Mouse (Mus musculus) layer of hippocampus, postnatal 10 days (tissue): ENCODE measurements around the gene Hoxa9. TPM values are rescaled to one million over a fixed set of nuclear protein-coding genes. Genes with fewer than 3 reads are reported as not detected.

Experiments
- DNase-seq, 2 experiments: peaks; one replicate each; pipeline ENCODE4 v3.0.0; 2021; ENCODE audit warnings: low spot score in 2 of 2
- long read RNA-seq: library from polyadenylated mRNA; stranded (forward); transcript quantifications from one replicate; pipeline ENCODE4 v2.0.0, GENCODE M21; 2023
- total RNA-seq, 2 experiments: library from RNA; stranded (reverse); gene quantifications; 2 replicates each; pipeline ENCODE4 v1.2.3; 2021

The Hoxa9 gene
- not detected for total RNA-seq
- long read RNA-seq = 0 reads

GRCm38 (mm10) chr6:52230516-52231165 is at the start of gene Hoxa9:
Gene Hoxa9 (minus strand): TSS chr6:52231089.
- no peak for DNase-seq

- no peak for DNase-seq
Observed at GRCm38 (mm10) chr6:52276920-52277319, 46.0 kb upstream of the Hoxa9 start.

- no peak for DNase-seq
Observed at GRCm38 (mm10) chr6:52276382-52276781, 45.5 kb upstream of the Hoxa9 start.

- no peak for DNase-seq
Observed at GRCm38 (mm10) chr6:52275563-52276280, 44.8 kb upstream of the Hoxa9 start.

- DNase-seq = no peak
Observed at GRCm38 (mm10) chr6:52274576-52274975, 43.7 kb upstream of the Hoxa9 start.

GRCm38 (mm10) chr6:52273656-52274280 is 42.9 kb upstream of the Hoxa9 start:
- DNase-seq = no peak

GRCm38 (mm10) chr6:52272766-52273655 is 42.1 kb upstream of the Hoxa9 start:
- DNase-seq = no peak

- peak; percentile 72 to 74 for DNase-seq
Observed at GRCm38 (mm10) chr6:52270494-52271480, 39.9 kb upstream of the Hoxa9 start.

- DNase-seq = no peak
Observed at GRCm38 (mm10) chr6:52268756-52269155, 37.9 kb upstream of the Hoxa9 start.

- DNase-seq = no peak
Observed at GRCm38 (mm10) chr6:52268341-52268740, 37.5 kb upstream of the Hoxa9 start.

- no peak for DNase-seq
Observed at GRCm38 (mm10) chr6:52267691-52268090, 36.8 kb upstream of the Hoxa9 start.

- no peak for DNase-seq
Observed at GRCm38 (mm10) chr6:52267221-52267620, 36.3 kb upstream of the Hoxa9 start.

GRCm38 (mm10) chr6:52266666-52266985 is 35.7 kb upstream of the Hoxa9 start:
- no peak for DNase-seq

GRCm38 (mm10) chr6:52265913-52266665 is 35.2 kb upstream of the Hoxa9 start:
- no peak for DNase-seq

- DNase-seq = no peak
Observed at GRCm38 (mm10) chr6:52265306-52265912, 34.5 kb upstream of the Hoxa9 start.

GRCm38 (mm10) chr6:52264106-52264790 is 33.4 kb upstream of the Hoxa9 start:
- no peak for DNase-seq

- DNase-seq = no peak
Observed at GRCm38 (mm10) chr6:52263321-52263585, 32.4 kb upstream of the Hoxa9 start.

GRCm38 (mm10) chr6:52262463-52263320 is 31.8 kb upstream of the Hoxa9 start:
- no peak for DNase-seq
